Mouse (Mus musculus) neural tube, embryonic 14.5 days (tissue): Measurements from ENCODE around the gene Ctnna3. TPM values are rescaled to one million over a fixed set of nuclear protein-coding genes. Genes with fewer than 3 reads are reported as not detected.

Experiments
- ATAC-seq: fragments of 200-750 bp; cut with Nextera tagmentation; 2 replicates; pipeline ENCODE4 v1.8.0; 2017; ENCODE audit warnings: low read depth, mild to moderate bottlenecking, moderate TSS enrichment, moderate library complexity
- H3K27ac ChIP-seq: fragments of 300-500 bp; sonication (generic); 2 replicates; pipeline ENCODE4 v1.5.1; 2014; ENCODE audit warnings: low read depth, mild to moderate bottlenecking, control low read depth, low read length, moderate library complexity, mixed read lengths
- H3K27me3 ChIP-seq: fragments of 300-500 bp; sonication (generic); 2 replicates; pipeline ENCODE4 v1.6.1; 2014; ENCODE audit warnings: low read length; ENCODE audit not compliant: control insufficient read depth, insufficient read depth
- H3K36me3 ChIP-seq: fragments of 300-500 bp; sonication (generic); 2 replicates; pipeline ENCODE4 v1.6.1; 2014; ENCODE audit warnings: low read length, mixed read lengths; ENCODE audit not compliant: control insufficient read depth, insufficient read depth
- H3K4me1 ChIP-seq: fragments of 300-500 bp; sonication (generic); 2 replicates; pipeline ENCODE4 v1.6.1; 2014; ENCODE audit warnings: low read length; ENCODE audit not compliant: control insufficient read depth, insufficient read depth
- H3K4me2 ChIP-seq: fragments of 300-500 bp; sonication (generic); 2 replicates; pipeline ENCODE4 v1.6.1; 2014; ENCODE audit warnings: mild to moderate bottlenecking, low read depth, low read length, control low read depth
- H3K4me3 ChIP-seq: fragments of 300-500 bp; sonication (generic); 2 replicates; pipeline ENCODE4 v1.5.1; 2014; ENCODE audit warnings: low read depth, low read length, control low read depth, mixed read lengths
- H3K9ac ChIP-seq: fragments of 300-500 bp; sonication (generic); replicated peaks from 2 replicates; pipeline ENCODE4 v1.6.1; 2014; ENCODE audit warnings: low read depth, mild to moderate bottlenecking, control low read depth, low read length, mixed read lengths
- H3K9me3 ChIP-seq: fragments of 300-500 bp; sonication (generic); 2 replicates; pipeline ENCODE4 v1.6.1; 2016; ENCODE audit warnings: low read length; ENCODE audit not compliant: control insufficient read depth
- WGBS: fragments of 180-500 bp; shearing (Covaris S2); extraction: QIAGEN DNeasy Blood & Tissue Kit; methylation state at CpG from one replicate; pipeline ENCODE4 v1.1.7; 2014; 5-methylcytosine and 5-hydroxymethylcytosine counted together
- polyA plus RNA-seq: library from polyadenylated mRNA; unstranded; fragments of >200 nt; fragmentation: Nextera tagmentation; extraction: Ambion mirVana; gene quantifications from 2 replicates; pipeline ENCODE4 v1.2.1, GENCODE M21; 2014

Gene Ctnna3
- polyA plus RNA-seq, 1 experiment from 2014 or later: 16.5 TPM

- H3K4me3 ChIP-seq: peak overlapping the region; percentile 19
- peak overlapping the region; percentile 88 for H3K4me2 ChIP-seq
- H3K4me1 ChIP-seq: peaks cover 9% of the 10 kb centered on the region; the same call in 1 of the 2 replicates
- no peak overlapping the region for H3K27ac ChIP-seq
- 37% methylated on average over 4 of the region's 4 CpGs for WGBS
- no peak for ATAC-seq
- H3K27me3 ChIP-seq: peaks cover 2% of the 10 kb centered on the region; the same call in 1 of the 2 replicates
- no peaks in the 10 kb centered on the region for H3K9me3 ChIP-seq
- H3K36me3 ChIP-seq: no peaks in the 10 kb centered on the region
- no peak overlapping the region for H3K9ac ChIP-seq
These were observed 654.6 kb downstream of the Ctnna3 start for GRCm38 (mm10) chr10:64084465-64084864.

- Histone ChIP-seq H3K36me3 (no peaks in the 10 kb centered on the region), H3K4me2 (peak overlapping the region; percentile 88), H3K27ac (no peak overlapping the region), H3K4me1 (peaks cover 9% of the 10 kb centered on the region; the same call in 1 of the 2 replicates), H3K27me3 (peaks cover 2% of the 10 kb centered on the region; the same call in 1 of the 2 replicates), H3K9me3 (no peaks in the 10 kb centered on the region), H3K4me3 (peak overlapping the region; percentile 49), H3K9ac (peak overlapping the region; percentile 26; the same call in 1 of the 2 replicates)
- 44% methylated on average over 16 of the region's 16 CpGs for WGBS
- ATAC-seq: no peak
These were observed 656.3 kb downstream of the Ctnna3 start for GRCm38 (mm10) chr10:64086183-64086566.

DNA sequence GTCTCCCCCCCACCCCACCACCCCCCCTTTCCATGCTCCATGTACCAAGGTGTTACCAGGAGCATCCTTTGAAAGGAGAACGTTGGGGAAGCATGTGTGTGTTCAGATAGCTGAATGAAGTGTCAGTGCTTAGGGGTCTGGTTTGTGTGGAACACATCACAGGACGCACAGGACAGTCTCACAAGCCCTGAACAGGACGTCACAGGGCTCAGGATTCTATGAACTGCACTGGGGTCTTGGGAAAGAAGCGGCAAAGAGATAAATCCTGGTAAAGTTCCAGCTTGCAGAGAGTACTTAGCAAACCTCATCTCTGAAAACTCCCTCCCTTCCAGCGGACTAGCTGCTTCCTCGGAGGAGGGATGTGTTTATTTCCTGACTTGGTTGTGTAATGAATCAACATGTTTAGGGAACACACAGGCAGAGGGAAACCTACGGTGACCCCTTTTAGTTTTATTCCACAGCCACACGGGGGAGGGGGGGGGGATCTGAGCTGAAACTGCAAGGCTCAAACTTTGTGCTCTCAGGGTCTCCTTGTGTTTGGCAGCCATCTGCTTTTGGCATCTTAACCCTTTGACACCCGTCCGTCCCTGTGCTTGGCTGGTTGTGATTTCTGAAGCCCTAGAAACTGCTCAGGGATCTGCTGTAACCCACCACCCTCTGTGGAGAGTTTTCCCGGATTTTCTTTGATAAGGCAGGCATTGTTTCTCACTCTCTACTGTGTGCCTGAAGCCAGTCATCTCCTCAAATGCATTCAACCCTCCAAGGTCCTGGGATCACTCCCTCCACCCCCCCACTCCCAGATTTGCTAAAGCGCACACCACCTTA is 656.9 kb downstream of the Ctnna3 start:
- peaks cover 9% of the 10 kb centered on the region; the same call in 1 of the 2 replicates for H3K4me1 ChIP-seq
- no peaks in the 10 kb centered on the region for H3K36me3 ChIP-seq
- H3K9me3 ChIP-seq: no peaks in the 10 kb centered on the region
- peak overlapping the region; percentile 76 for H3K9ac ChIP-seq
- ATAC-seq: no peak
- peaks cover 2% of the 10 kb centered on the region; the same call in 1 of the 2 replicates for H3K27me3 ChIP-seq
- WGBS: 1% methylated on average over 12 of the region's 12 CpGs
- H3K27ac ChIP-seq: peak overlapping the region; percentile 16; the same call in 1 of the 2 replicates
- H3K4me2 ChIP-seq: peak overlapping the region; percentile 88
- peak overlapping the region; percentile 49 for H3K4me3 ChIP-seq

GRCm38 (mm10) chr10:64087521-64087920 is 657.6 kb downstream of the Ctnna3 start:
- Histone ChIP-seq H3K4me1 (peaks cover 9% of the 10 kb centered on the region; the same call in 1 of the 2 replicates), H3K4me2 (peak overlapping the region; percentile 88), H3K4me3 (peak overlapping the region; percentile 49), H3K9ac (peak overlapping the region; percentile 76), H3K27me3 (peaks cover 2% of the 10 kb centered on the region; the same call in 1 of the 2 replicates), H3K36me3 (no peaks in the 10 kb centered on the region), H3K27ac (peak overlapping the region; percentile 46), H3K9me3 (no peaks in the 10 kb centered on the region)
- WGBS: 0% methylated on average over 12 of the region's 12 CpGs
- peak; percentile 28; the same call in 1 of the 2 replicates for ATAC-seq

- peak; percentile 16 for ATAC-seq
- no peaks in the 10 kb centered on the region for H3K9me3 ChIP-seq
- H3K4me3 ChIP-seq: peak overlapping the region; percentile 49
- 4% methylated on average over 26 of the region's 26 CpGs for WGBS
- H3K36me3 ChIP-seq: no peaks in the 10 kb centered on the region
- peak overlapping the region; percentile 76 for H3K9ac ChIP-seq
- H3K27me3 ChIP-seq: peaks cover 2% of the 10 kb centered on the region; the same call in 1 of the 2 replicates
- peak overlapping the region; percentile 46 for H3K27ac ChIP-seq
- H3K4me2 ChIP-seq: peak overlapping the region; percentile 88
- H3K4me1 ChIP-seq: peaks cover 9% of the 10 kb centered on the region; the same call in 1 of the 2 replicates
These were observed 658.3 kb downstream of the Ctnna3 start for GRCm38 (mm10) chr10:64087936-64088773.

GRCm38 (mm10) chr10:64088774-64089460 is 659.0 kb downstream of the Ctnna3 start:
- ATAC-seq: no peak
- Histone ChIP-seq H3K9me3 (no peaks in the 10 kb centered on the region), H3K4me3 (peak overlapping the region; percentile 49), H3K9ac (peak overlapping the region; percentile 76; the same call in 1 of the 2 replicates), H3K4me1 (peaks cover 4% of the 10 kb centered on the region; the same call in 1 of the 2 replicates), H3K4me2 (peak overlapping the region; percentile 88), H3K36me3 (no peaks in the 10 kb centered on the region), H3K27ac (no peak overlapping the region), H3K27me3 (peaks cover 2% of the 10 kb centered on the region; the same call in 1 of the 2 replicates)
- 24% methylated on average over 19 of the region's 19 CpGs for WGBS

DNA sequence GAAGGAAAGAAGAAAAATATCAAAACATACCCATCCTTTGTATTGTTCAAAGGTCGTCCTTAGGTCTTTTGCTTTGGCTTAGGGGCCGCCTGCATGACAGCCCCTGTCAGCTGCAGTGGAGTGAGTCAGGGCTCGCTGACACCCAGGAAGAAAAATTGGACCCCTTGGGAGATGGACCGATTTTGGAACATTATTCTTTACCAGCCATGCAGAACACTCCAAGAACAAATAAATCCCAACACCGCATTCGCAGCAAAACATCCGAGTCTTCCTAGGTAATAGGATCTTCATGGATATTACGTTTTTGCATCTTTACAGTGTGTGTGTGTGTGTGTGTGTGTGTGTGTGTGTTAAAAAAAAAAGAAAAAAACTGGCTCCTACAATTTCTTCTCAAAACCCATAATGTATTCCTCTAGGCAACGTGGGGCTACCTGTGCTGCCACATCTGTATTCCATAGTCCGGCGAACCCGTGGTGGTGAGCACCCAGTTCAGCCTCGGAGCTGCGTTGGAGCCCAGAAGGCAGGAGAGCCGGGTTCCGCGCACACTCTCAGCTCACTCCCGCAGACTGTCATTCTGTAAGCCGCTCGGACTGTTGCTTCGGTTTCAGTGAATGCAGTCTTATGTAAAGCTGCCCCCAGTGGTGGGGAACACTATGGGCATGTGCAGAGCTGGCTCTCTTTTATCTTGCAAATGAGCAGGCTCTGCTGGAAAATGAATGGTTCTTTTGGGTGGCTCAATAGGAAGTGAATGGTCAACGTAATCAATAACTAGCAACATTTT is 660.0 kb downstream of the Ctnna3 start, which contains the start of gene Lrrtm3:
TSS of gene Lrrtm3 (minus strand) at position 598 of the 781 bp plus-strand sequence.
- H3K36me3 ChIP-seq: no peaks in the 10 kb centered on the region
- peak within 1 kb of the TSS; percentile 49 for H3K9ac ChIP-seq
- peak within 1 kb of the TSS; percentile 88 for H3K4me2 ChIP-seq
- 0 out of 2 replicates have a peak, but pooled peaks cover 3% of the 10 kb centered on the region for H3K4me1 ChIP-seq
- H3K4me3 ChIP-seq: peak within 1 kb of the TSS; percentile 49
- H3K9me3 ChIP-seq: no peaks in the 10 kb centered on the region
- H3K27ac ChIP-seq: peak within 1 kb of the TSS; percentile 48
- peaks cover 2% of the 10 kb centered on the region; the same call in 1 of the 2 replicates for H3K27me3 ChIP-seq
- WGBS: under 1% methylated on average over 22 of the region's 22 CpGs
- peak; percentile 96 for ATAC-seq

GRCm38 (mm10) chr10:64096532-64096931 is 666.6 kb downstream of the Ctnna3 start:
- no peak for ATAC-seq
- H3K27ac ChIP-seq: no peak overlapping the region
- H3K4me3 ChIP-seq: no peak overlapping the region
- WGBS: 97% methylated on average over 1 of the region's 1 CpGs
- no peaks in the 10 kb centered on the region for H3K9me3 ChIP-seq
- H3K27me3 ChIP-seq: no peaks in the 10 kb centered on the region
- no peak overlapping the region for H3K9ac ChIP-seq
- H3K4me2 ChIP-seq: no peak overlapping the region
- no peaks in the 10 kb centered on the region for H3K4me1 ChIP-seq
- no peaks in the 10 kb centered on the region for H3K36me3 ChIP-seq
